Mouse (Mus musculus) neural tube, embryonic 10.5 days (tissue): ENCODE data around the gene E2f7.

ENCODE experiments used
- DNase-seq: peaks from one replicate; pipeline ENCODE4 v3.0.0-alpha.2; 2017; ENCODE audit warnings: low spot score; ENCODE audit errors: extremely low spot score

E2f7 gene

GRCm38 (mm10) chr10:110773878-110774277, 28.6 kb downstream of the E2f7 start:
- no peak for DNase-seq

DNA sequence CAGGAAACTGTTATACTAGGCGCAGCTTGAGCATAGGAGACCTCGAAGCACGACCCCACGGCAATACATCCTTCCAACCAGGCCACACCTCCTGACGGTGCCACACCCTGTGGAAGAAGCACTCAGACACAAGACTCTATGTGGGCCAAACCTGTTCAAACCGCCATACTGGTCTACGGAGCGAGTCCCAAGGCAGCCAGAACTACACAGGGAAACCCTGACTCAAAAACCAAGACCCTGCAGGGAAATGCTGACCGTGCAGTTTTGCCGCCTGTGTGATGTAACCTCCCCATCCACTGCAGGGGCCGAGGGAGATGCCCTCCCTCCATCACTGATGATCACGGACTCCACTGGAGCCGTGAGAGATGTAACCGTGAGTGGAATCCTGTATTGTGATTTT, 36.5 kb downstream of the E2f7 start:
- DNase-seq, result no peak

GRCm38 (mm10) chr10:110782655-110783054, 37.4 kb downstream of the E2f7 start:
- no peak for DNase-seq

GRCm38 (mm10) chr10:110788049-110788752, 43.0 kb downstream of the E2f7 start:
- no peak for DNase-seq

DNA sequence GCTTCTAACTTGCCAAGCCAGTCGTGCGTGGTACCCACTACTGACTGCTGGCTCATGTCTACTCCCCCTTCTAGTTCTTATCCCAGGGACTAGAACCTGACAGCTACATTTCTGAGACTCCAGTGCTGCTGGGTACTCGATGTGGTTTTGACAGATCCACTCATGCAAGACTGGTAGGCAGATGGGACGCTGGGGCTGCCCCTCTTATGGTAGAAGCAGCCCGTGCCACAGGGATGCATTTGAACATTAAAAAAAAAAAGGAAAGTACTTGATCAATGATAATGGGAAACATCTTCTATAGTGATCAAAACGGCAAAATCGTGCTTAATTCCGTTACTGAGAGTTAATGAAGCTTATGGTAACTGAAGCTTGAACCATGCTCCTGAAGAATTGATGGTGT, 44.4 kb downstream of the E2f7 start:
- DNase-seq, result no peak

- no peak for DNase-seq
Observed at GRCm38 (mm10) chr10:110793150-110793787, 48.0 kb downstream of the E2f7 start.

DNA sequence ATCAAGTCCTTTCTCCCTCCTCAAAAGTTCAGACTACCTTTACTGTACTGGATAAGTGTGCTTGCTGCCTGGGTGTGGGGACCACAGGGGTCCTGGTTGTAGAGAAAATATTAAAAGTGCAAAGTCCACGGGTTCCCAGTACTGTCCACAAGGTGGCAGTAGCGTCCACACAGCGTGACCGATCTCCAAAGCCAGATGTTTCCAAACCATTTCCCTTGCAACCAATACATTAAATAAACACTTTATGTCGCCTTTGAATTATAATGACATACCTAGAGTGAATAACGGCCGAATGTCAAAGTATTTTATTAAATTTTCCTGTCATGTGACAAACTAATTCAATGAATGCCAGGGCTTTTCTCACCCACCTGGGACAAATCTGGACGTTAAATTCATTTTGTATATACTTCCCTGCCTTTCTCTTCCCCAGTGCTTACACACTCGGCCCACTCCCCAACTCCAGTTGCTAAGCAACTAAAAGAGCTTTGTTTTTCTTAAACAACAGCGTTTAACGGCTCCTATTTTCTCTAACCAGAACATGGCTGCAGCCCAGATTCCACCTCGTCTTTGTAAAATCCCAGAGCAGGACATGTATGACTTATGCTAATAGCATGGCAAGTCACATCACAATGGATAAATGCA, 49.4 kb downstream of the E2f7 start:
- DNase-seq, result peak; percentile 71

- DNase-seq, result no peak
Observed at GRCm38 (mm10) chr10:110795206-110795796, 50.1 kb downstream of the E2f7 start.

GRCm38 (mm10) chr10:110801296-110801695, 56.1 kb downstream of the E2f7 start:
- no peak for DNase-seq

DNA sequence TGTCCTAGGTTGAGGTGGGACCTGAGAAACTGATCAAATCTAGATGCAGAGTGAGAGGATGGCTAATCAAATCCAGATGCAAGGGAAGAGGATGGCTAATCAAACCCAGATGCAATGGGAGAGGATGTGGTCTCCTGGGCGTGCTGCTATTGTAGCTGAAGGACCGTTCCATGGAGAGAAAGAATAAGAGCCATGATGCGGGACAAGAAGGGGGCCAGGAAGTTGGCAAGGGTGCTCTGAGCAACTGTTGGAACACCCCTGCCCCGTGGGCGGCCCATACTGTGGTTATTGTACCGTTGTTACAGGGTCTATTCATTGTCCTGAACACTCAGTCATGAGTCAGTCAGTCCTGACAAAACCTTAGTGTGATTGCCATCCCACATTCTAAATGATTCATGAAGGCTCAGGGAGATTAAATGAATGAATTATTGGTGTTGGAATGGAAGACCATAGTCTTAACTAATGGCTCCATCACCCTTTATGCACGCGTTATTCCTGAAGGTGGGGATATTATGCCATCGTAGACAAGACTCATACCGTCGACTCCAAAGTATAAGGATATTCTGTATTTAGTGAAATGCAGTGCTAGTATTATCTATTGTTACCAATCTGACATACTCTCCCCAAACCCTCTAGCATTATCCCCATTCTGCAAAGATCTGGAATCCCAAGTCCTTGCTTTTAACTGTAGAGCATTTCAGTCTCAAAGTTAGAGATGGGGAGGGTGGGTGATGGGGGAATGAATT, 59.2 kb downstream of the E2f7 start:
- DNase-seq, result no peak

- DNase-seq, result peak; percentile 18
Observed at GRCm38 (mm10) chr10:110805025-110805740, 59.9 kb downstream of the E2f7 start.

GRCm38 (mm10) chr10:110806471-110806870, 61.2 kb downstream of the E2f7 start:
- DNase-seq, result peak; percentile 35

GRCm38 (mm10) chr10:110810528-110810927, 65.3 kb downstream of the E2f7 start:
- no peak for DNase-seq

DNA sequence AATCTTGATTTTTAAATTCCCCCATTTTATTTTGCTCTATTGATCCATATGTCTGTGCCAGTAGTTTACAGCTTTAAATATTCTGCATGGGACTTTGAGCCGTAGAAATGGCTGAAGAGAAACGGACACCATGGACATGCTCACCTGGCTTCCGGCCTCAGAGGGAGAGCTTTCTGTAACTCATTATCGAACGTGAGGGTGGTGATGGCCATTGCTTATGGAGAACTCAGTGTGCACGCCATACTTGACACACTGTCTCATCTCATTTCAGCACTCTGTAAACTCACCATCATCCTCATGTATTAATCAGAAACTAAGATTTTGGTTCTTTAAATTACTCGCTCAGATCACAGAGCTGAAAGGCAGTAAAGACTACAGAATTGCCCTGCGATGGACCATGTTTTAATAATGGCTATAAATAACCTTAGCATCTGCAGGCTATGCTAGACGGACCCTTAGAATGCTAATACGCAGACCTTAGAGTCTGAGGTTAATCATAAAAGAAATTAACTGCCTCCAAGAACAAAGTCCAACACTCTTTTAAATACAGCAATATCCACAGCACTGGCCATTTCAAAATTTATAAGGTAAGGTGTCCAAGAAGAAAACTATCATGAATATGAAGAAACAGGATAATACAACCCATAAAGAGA, 66.1 kb downstream of the E2f7 start:
- no peak for DNase-seq

DNA sequence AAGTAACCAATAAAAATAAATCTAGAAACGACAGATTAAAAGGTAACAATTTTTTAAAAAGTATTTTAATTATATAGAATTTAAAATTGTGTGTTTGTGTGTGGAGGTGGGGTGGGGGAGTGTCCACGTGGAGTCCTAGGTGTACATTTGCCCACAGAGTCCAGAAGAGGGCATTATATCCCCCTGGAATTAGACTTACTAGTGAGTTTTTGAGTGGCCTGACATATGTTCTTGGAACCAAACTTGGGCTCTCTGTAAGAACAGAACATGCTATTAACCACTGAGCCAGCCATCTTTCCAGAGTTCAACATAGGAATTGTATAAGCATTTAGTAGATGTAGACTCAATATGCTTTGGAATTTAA, 66.6 kb downstream of the E2f7 start:
- no peak for DNase-seq

DNA sequence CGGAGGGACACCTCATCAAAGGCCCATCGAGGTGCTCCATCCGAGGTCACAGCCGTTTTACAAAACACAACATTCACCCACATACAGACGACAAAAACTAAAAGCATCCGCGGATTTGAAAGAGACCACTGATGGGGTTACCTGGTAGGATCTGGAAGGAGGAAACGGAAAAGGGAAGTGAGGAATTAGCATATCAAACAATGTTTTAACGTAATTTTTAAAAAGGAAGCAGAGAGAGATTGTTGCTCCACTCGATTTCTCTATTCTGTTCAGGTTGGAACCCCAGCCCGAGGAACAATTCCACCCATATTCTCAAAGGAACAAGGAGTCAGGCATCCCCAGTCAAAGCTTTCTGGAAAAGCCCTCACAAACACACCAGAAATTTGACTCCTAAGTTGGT, 75.9 kb downstream of the E2f7 start:
- DNase-seq, result no peak

DNA sequence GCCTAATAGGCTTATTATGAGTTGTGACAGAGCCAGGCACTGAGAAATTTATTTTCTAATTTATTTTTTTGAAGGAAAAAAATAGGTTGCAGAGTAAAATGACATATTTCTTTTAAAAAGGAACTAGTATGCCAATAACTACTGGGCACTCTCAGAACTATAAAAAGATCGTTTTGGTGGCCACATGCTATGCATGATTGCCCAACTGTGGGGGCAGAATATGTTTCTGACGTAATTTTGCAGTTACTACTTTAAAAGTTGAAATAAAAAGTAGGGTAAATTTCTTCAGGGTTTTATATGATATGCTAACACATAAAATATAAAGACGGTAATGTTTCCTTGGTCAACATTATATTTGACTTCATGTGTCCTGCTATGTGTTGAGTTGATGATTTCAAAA, 76.5 kb downstream of the E2f7 start:
- no peak for DNase-seq

DNA sequence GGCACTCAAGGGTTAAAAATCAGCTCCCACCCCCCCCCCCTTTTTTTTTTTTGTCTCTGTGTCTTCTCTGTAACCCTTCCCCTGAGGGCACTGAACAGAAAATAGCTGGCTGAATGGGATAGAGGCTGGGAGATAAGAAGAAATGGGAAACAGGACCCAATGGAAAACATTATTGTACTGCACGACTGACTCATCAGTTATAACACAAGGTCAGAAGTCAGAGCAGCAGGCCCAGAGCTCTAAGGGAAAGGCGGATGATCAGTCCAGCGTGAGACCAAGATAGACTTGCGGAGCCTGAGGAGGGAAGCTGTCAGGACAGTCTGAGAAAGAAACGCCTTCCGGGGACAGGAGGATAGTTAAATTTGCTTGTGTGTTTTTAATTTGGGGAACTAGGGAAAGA, 87.1 kb downstream of the E2f7 start:
- DNase-seq, result no peak

GRCm38 (mm10) chr10:110835115-110835806, 90.0 kb downstream of the E2f7 start:
- DNase-seq, result no peak
